Mouse (Mus musculus): ENCODE measurements at regions not wholly inside any gene's neighbourhood (a gene's known extent, or its start where the extent isn't known, plus 50 kb on each side); places are given as distances from the start of the nearest gene placed in this dataset.

DNA sequence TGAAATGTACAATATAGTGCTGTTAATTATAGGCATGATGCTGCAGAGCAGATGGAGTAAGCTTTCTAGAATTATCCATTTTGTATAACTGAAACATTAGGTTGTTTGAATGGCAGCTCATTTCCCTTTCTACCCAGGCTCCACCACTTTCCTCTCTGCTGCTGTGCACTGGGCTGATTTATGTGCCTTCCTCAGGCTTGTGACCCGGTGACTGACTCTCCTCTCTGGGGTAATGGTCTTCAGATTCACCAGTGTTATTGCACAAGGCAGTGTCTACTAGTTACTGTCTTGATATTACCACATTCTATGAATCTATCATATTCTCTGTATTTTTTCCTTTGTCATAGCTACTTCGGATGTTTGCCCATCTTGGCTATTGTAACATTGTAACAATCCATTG is 109.4 kb upstream of the Tpk1 start:
- DNase-seq (ENCODE audit: low spot score in 2 of 2) = no peak

DNA sequence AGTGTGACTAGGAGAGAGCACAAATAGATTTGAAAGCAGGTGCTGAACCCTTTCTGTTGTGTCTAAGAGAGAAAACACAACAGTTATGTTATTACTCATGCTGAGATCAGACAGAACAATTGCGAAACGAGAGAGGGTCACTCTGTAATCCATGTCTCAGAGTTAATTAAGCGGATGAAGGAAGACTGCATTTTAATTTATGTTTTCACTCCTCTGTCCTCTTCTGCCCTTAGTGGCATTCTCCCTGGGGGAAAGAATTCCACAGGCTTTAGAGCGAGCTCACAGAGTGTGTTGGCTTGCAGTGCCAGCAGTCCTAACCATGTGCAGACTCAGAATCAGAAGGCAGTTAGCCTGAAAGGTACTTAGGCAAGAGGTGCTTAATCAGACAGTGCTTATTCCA is 108.4 kb upstream of the Tpk1 start:
- peak in 1 of 2 experiments; percentile 9 for DNase-seq (ENCODE audit: low spot score in 2 of 2)

DNA sequence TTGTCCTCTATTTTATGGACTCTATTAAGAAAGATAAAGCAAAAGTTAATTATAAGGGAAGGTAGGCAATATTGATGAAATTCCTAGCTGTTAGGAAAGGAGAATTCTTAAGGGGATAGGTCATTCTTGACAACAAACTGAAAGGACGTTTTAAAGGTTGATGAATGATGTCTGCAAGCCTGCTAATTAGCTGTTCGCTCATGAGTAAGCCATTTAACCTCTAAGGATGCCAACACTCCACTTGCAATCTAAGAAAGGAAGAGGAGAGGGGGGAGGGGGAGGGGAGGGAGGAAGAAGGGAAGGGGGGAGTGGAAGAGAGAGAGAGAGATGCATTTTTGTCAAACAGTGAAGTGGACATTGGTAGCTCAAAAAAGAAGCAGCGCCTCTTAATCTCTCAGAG is 107.5 kb upstream of the Tpk1 start:
- DNase-seq (ENCODE audit: low spot score in 2 of 2) = no peak

DNA sequence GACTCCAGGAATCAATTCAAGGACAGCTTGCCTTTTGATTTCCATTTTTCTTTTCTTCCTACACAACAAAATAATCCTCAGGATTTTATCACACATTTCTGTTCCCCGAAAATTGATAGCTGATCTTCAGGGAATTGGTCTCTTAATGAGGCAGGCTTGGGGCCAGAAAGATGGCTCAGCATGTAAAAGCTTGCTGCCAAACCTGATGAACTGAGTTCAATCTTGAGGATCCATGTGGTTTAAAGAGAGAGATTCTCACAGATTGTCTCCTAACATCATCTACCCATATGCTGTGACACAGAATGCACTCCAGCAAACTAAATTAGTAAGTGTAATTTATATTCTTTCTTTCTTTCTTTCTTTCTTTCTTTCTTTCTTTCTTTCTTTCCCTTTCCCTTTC is 99.9 kb upstream of the Tpk1 start:
- DNase-seq (ENCODE audit: low spot score in 2 of 2) = no peak
